Mouse (Mus musculus) cerebellum, adult 11 months (tissue): ENCODE data around the gene Prkag2.

ENCODE experiments used
- DNase-seq: peaks from one replicate; pipeline ENCODE4 v3.0.0; 2022

Gene Prkag2

DNA sequence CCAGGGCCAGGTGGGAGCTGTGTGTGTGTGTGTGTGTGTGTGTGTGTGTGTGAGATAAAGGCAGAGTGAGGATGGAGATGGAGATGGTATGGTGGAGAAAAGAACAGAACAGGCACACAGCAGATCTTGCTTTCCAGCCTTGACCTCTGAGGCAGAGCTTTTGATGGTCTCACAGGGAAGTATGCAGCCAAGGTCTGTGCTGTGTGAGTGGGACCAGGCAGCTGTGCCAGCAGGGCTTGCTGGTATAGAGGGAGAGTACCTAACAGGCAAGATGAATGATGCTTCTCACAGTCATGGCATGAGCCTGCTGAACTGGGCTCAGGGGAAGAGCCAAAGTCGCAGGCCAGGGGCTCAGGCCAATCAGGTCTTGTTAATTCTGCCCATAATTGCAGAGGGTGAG, 108.9 kb downstream of the Prkag2 start:
- no peak for DNase-seq

DNA sequence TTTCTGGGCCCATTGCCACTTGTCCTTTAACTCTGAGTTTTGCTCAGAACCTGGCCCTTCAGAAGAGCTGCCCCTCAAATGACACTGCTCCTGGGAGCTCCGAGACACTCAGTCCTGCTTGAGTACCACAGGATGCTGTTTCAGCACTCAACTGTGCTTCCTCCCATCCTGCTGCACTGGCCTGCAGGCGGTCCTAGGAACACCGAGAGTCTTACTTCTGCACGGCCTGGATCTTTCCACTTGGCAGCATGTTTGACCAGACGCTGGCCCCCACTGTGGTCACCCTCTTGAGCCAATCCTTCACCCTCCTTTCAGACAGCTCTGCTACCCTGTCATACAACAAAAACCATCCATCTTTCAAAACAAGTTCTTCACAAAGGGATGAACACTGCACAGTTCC, 110.0 kb downstream of the Prkag2 start:
- DNase-seq: no peak

DNA sequence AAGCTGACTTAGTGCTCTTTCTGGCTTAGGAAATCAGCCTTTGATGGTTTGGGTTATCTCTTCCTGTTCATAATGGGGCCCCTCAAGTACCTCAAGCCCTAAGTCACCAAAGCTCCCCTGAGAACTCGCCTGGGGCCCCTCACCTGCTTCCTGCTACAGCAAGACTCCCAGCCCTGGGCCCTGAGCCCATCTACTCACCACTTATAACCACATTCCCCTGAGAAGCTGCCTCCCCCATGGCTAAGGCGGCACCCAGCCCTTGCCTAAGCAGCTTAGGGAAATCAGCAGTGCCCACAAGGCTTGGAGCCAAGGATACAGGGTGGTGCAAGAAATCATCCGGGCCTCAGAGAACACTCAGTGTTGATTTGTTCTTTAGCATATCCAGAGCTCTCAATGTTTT, 110.8 kb downstream of the Prkag2 start:
- no peak for DNase-seq

DNA sequence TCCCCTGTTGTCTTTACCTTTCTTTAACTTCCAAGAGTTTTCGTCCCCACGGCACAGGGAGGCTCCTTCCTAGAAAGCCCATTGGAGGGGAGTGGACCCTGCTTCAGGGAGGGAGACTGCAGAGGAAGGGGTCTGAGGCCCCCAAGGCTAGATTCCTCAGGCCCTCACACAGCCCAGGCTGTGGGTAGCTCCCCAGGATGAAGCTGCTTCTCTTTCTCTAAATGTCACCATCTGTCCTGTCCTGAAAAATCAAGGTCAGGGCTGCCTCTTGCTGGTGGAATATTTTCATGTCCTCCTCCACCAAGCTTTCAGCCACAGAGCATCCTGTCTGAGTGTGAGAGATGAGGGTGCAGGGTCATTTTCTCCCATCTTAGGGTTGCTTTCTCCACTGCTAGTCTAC, 113.5 kb downstream of the Prkag2 start:
- DNase-seq: peak; percentile 54

GRCm38 (mm10) chr5:24986204-24986940, 114.1 kb downstream of the Prkag2 start:
- DNase-seq: no peak

DNA sequence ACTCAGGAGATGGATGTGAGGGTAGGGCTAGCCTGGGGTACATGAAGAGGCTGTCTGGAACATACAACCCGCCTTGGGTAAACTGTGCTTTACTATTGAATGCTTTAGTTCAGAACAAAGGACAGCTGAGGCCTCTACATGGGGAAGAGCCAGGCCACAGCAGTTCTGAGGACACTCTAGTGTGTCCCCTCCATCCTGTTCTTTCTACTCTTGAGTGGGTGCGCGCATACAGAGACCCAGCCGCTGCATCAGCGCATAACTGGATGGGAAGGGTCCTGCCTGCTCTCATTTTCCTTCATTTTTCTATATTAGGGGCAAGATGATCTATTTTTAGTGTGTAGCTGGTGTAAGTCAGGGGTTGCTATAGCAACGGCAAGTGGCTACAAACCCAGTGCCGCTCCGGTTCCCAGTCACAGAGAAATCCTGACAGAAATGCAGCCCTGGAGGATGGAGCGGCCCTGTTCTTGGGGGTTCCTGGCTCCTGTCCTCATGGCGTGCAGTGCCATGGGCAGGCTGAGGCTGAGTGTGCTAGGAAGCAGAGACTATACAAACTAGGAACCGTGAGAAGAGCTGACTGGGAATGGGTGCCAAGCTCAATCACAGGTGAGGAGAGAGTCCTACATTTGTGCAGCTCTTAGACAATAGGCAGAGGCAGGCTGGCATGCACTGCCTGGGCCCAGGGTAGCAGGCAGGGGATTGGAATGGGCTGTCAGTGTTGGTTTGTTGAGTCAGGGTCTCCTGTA, 114.8 kb downstream of the Prkag2 start:
- peak; percentile 61 for DNase-seq

DNA sequence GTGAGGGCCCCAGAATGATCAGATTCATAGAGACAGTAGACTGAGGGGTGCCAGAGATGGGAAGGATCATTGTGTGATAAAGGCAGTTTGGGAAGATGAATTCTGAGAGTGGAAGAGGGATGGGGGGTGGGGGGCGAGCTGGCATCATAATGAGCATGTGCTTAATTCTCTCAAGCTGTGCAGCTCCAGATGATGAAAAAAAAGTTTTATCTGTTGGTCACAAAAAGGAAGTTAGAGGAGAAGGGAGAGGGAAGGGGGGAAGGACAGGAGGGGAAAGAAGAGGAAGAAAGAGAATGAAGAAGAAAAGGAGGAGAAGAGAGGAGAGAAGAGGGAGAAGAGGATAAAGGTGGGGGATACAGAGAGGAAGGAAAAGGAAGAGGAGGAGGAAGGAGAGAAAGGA, 116.3 kb downstream of the Prkag2 start:
- DNase-seq: no peak

GRCm38 (mm10) chr5:24983539-24983938, 116.9 kb downstream of the Prkag2 start:
- peak; percentile 47 for DNase-seq

GRCm38 (mm10) chr5:24982258-24982657, 118.2 kb downstream of the Prkag2 start:
- DNase-seq: no peak

DNA sequence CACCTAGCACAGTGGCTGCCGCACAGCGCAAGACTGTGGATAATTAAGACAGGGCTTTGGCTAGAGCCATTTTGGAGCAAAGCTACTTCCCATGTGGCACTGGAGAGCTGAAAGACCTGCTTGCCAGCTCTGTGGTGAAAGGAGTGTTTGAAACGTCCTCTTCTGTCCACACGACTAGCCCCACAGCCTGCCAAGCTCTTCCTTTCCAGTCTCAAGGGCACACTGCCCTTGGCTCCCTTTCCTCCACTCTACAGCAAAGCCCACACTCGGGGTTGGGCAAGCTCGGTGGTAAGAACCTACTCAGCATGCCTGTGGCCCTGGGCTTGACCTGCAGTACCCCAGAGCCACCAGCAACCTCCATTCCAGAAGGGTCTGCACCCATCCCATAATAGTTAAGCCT, 118.7 kb downstream of the Prkag2 start:
- no peak for DNase-seq

DNA sequence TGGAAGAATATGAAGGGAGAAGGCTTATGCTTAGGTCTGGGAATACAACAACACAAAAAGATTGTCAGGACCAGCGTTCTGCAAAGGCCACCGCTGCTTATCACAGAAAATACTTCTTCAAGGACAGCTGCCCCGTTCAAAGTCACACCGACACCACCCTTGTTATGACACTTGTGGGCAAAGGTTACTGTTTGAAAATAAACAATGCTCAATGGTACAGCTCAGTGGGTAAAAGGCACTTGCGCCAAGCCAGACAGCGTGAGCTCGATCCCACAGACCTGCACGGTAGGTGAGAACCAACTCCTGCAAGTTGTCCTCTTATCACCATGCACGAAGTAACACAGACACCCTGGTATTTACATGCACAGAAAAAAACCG, 120.5 kb downstream of the Prkag2 start:
- no peak for DNase-seq

- no peak for DNase-seq
These were observed 121.0 kb downstream of the Prkag2 start for GRCm38 (mm10) chr5:24979312-24979967.

GRCm38 (mm10) chr5:24976907-24977306, 123.5 kb downstream of the Prkag2 start:
- DNase-seq: no peak

DNA sequence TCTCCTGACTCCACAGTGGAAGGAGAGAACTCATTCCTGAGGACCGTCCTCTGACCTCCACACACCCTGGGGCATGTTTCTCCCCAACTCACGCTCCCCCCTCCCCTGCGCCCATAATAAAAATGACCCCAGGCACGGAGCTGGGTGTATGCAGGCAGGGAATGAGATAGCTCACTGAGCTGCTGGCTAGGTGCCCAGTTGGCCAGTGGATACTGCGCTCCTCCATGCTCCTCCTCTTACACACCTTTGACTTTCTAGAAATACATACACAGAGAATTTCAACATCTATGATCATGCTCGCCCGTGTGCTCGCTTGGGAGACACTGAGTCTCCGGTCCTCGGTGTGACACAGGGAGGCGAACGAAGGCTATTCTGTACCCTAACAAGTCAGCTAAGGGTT, 124.2 kb downstream of the Prkag2 start:
- no peak for DNase-seq

GRCm38 (mm10) chr5:24975100-24975499, 125.3 kb downstream of the Prkag2 start:
- no peak for DNase-seq

DNA sequence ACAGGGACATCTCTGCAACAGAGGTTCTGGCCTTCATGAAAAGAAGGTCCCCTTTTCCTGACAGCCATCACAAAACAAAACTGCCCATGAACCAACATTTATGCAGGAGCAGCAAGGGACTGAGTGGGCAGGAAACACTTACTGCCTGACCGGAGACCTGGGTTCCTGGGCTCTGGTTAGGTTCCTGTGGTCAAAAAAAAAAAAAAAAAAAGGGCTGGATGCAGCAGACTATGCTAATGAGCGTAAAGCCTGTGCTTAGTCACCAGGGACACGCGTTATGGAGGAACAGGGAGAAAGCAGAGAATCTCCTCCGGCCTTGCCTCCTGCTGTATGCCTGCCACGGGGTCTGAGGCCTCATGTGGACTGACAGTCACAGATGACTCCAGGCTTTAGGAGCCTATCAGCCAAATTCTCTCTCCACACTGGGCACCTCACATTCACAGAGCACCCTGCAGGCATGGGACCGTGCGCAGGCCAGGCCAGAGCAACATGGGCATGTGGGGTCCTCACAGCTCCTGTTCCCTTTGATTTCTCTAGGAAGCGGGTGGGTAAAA, 126.7 kb downstream of the Prkag2 start:
- DNase-seq: no peak

- peak; percentile 37 for DNase-seq
These were observed 127.2 kb downstream of the Prkag2 start for GRCm38 (mm10) chr5:24973228-24973627.

- DNase-seq: no peak
These were observed 129.7 kb downstream of the Prkag2 start for GRCm38 (mm10) chr5:24970552-24971275.

DNA sequence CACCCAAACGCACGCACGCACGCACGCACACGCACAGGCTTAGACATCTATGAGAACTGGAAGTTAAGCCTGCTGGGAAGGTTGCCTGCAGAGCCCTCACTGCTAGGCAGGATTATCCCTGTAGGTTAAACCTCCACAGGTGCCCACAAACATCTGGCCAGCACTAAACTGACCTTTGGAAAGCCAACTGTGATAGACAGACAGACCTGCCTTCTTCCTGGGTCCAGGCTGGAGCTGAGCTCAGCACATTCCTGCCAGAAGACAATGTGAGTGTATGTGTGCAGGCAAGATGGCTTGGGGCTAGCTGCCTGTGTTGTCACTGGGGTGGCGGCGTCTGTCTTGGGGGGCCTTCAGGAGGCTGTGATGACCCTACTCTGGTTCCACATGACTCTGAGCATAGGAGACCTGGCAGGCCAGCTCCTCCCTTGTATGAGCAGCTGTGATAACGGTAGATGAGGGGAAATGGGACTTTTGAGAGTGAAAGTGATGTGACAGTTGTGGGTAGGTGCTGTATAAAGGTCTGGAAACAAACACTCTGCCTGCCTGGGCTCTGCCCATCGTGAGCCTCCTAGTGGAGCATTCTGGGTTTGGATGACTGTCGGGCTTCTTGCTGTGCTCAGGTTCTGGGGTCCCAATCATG, 131.1 kb downstream of the Prkag2 start:
- DNase-seq: no peak

DNA sequence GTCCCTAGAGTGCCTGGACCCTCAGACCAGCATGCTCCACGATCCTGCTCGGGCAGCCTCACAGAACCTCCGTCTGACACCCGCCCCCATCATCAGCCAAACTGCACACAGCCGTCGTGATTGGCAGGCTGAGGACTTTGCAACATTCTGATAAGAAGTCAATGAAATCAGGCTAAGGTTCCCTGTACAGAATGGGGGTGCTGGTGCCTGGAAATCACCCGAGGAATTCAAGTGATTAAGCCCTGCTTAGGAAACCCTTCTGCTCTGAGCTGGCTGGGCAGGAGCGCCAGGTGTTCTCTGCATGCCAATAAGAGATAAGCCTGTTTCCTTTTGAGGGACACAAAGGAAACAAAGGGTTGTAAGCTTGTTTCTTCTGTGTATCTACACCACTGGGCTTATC, 131.7 kb downstream of the Prkag2 start:
- DNase-seq: no peak

DNA sequence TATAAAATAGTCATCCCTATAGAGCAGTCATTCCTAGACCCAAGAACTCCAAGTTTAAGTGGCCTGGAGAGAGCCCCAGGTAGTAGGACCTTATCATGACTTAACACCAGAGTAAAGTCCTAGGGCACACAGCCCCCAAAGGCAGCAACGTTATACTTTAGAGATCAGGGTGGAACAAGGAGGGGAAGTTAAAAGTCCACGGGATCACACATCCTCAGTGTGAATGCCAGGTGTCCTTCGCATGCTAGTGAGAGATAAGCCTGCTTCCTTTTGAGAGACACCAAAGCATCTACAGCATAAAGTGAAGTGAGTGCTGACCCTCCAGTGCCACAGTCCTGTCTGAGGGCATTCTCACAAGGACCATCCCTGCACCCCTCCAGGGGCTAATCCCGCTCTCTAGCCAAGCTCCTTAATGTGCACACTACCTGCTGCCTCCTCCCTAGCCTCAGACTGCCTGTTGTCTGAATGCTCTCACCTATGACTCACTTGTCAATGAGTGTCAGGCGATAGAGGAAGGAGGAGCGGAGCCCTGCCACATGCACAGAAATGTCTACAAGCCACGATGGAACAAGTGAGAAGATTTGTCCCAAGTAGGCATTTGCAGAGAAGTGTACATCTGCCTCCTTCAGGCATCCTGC, 132.4 kb downstream of the Prkag2 start:
- DNase-seq: no peak

- peak; percentile 45 for DNase-seq
These were observed 136.7 kb downstream of the Prkag2 start for GRCm38 (mm10) chr5:24963776-24964175.
